7 mouse cellular contexts compared by ENCODE assay signal in the genomic region with DNA sequence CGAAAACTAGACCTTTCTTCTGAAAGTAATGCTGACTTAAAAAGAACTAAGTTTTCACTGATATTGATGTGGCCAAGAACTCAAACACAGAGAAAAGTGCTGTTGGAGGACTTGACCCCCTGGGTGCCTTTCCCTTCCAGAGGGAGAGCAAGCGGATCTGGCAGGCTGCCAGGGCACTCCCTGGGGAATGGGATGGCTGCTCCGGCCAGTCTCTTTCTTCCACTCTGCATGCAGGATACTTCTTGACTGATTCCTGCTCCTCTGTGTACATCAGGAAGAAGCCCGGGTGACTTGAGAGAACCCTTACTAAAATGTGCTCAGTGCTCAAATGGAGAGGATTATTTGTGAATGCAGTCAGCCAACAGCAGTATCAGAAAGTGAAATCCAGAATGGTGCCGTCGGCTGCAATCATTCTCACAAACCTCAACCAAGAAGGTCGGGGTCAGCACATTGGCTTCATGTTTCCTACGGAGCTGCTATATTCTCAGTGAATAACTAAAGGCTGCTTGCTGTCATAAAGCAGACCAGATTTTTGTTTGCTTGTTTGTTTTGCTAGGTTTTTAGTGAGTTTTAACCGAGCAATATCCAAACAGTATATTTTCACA.
DNase-seq lines count a peak whose midpoint lies in the region; ATAC-seq and TF ChIP-seq lines count a peak whose summit lies in the region.

No protein-coding gene starts in this region.

- no peak for TF ChIP-seq POLR2A in lung, adult 2 months (IDR thresholded peaks at IDR 0.05; ENCODE audit: borderline replicate concordance, extremely low read depth, low read depth, low read length)

- 35% methylated on average over 9 of the region's 9 CpGs for WGBS in hindbrain, embryonic 15.5 days
- WGBS in lung, adult 2 months: 20% methylated on average over 9 of the region's 9 CpGs
- WGBS in stomach, embryonic 16.5 days: 20% methylated on average over 9 of the region's 9 CpGs

- ATAC-seq in hindbrain, embryonic 15.5 days (ENCODE audit: low FRiP score, low read depth): no peak
- ATAC-seq in stomach, embryonic 16.5 days (ENCODE audit: insufficient read depth, low FRiP score): peak; percentile 19; the same call in 1 of the 2 replicates

- H3K9ac ChIP-seq in hindbrain, embryonic 15.5 days: no peak overlapping the region
- H3K9ac ChIP-seq in stomach, embryonic 16.5 days (ENCODE audit: low read length): no peak overlapping the region

- H3K27me3 ChIP-seq in hindbrain, embryonic 15.5 days: no peaks in the 10 kb centered on the region
- H3K27me3 ChIP-seq in stomach, embryonic 16.5 days (ENCODE audit: control insufficient read depth, insufficient read depth, low read length): no peaks in the 10 kb centered on the region

- no peaks in the 10 kb centered on the region for H3K36me3 ChIP-seq in hindbrain, embryonic 15.5 days
- H3K36me3 ChIP-seq in stomach, embryonic 16.5 days (ENCODE audit: control insufficient read depth, insufficient read depth, low read length): no peaks in the 10 kb centered on the region

- H3K4me2 ChIP-seq in hindbrain, embryonic 15.5 days: no peak overlapping the region
- H3K4me2 ChIP-seq in stomach, embryonic 16.5 days (ENCODE audit: low read depth, low read length): peak overlapping the region; percentile 28; the same call in 1 of the 2 replicates

- DNase-seq in 3134 (ENCODE audit: extremely low read depth, insufficient read length, low spot score) (peak; percentile 60), NIH3T3 (ENCODE audit: low read depth) (peak; percentile 75)
- DNase-seq in fibroblast of lung, adult 2 months (ENCODE audit: low read depth): peak; percentile 29
- DNase-seq in lung, adult 2 months: peak; percentile 62
- DNase-seq in c-Kit-positive CD71-positive TER-119-positive erythroid progenitor cells, embryonic 14.5 days (ENCODE audit: low spot score): no peak

- TF ChIP-seq CTCF in lung, adult 2 months (IDR thresholded peaks at IDR 0.05; ENCODE audit: insufficient read depth, low read length): no peak

- peak overlapping the region; percentile 46; the same call in 1 of the 2 replicates for H3K27ac ChIP-seq in hindbrain, embryonic 15.5 days (replicated peaks)
- H3K27ac ChIP-seq in stomach, embryonic 16.5 days (ENCODE audit: low read length): peak overlapping the region; percentile 30

- H3K4me1 ChIP-seq in hindbrain, embryonic 15.5 days (replicated peaks): peaks cover 7% of the 10 kb centered on the region
- peaks cover 30% of the 10 kb centered on the region for H3K4me1 ChIP-seq in lung, adult 2 months (ENCODE audit: control insufficient read depth, insufficient read depth, low read length)
- peaks cover 20% of the 10 kb centered on the region for H3K4me1 ChIP-seq in stomach, embryonic 16.5 days (ENCODE audit: control insufficient read depth, insufficient read depth, low read length)

- H3K4me3 ChIP-seq in hindbrain, embryonic 15.5 days: no peak overlapping the region
- no peak overlapping the region for H3K4me3 ChIP-seq in lung, adult 2 months (replicated peaks; ENCODE audit: extremely low read depth, low read depth, low read length)
- no peak overlapping the region for H3K4me3 ChIP-seq in stomach, embryonic 16.5 days (replicated peaks; ENCODE audit: low read length)

- H3K9me3 ChIP-seq in hindbrain, embryonic 15.5 days: no peaks in the 10 kb centered on the region
- H3K9me3 ChIP-seq in stomach, embryonic 16.5 days (replicated peaks; ENCODE audit: control insufficient read depth, low read length): no peaks in the 10 kb centered on the region
